Mouse (Mus musculus) megakaryocyte, adult 5-6 weeks (primary cell): ENCODE results near the gene Adipor1. TPM values are rescaled to one million over a fixed set of nuclear protein-coding genes. Genes with fewer than 3 reads are reported as not detected.

Experiments
- total RNA-seq, 2 experiments: library from RNA; stranded (forward) in 1 of 2; stranded (reverse) in 1 of 2; fragments of 153-499, 151-499 nt in 1 of 2; fragments of 221-1000, 200-1000 nt in 1 of 2; gene quantifications; 2 replicates each; pipeline versions ENCODE4 v1.2.3 to v1.2.4; 2015 to 2017

Adipor1 gene
- total RNA-seq, 2 experiments from 2014 or later, result 83.6 to 118 TPM

Other genes with a start within 250 kb of the Adipor1 start
- 137 and 168 TPM in 2 replicates for gene Chil1, start 233.2 kb upstream of the Adipor1 start, total RNA-seq (2015)
- gene Chil1, start 233.2 kb upstream of the Adipor1 start, total RNA-seq (2017), result 120 and 142 TPM in 2 replicates
- 0.09 and 0.16 TPM in 2 replicates for gene Mybph, start 221.9 kb upstream of the Adipor1 start, total RNA-seq (2015)
- gene Mybph, start 221.9 kb upstream of the Adipor1 start, total RNA-seq (2017), result not detected in 2 replicates
- gene Adora1, start 179.9 kb upstream of the Adipor1 start, total RNA-seq (2015), result not detected in 2 replicates
- gene Adora1, start 179.9 kb upstream of the Adipor1 start, total RNA-seq (2017), result not detected in 2 replicates
- gene Myog, start 125.4 kb upstream of the Adipor1 start, total RNA-seq (2015), result not detected in 2 replicates
- not detected in 2 replicates for gene Myog, start 125.4 kb upstream of the Adipor1 start, total RNA-seq (2017)
- gene Ppfia4, start 82.5 kb upstream of the Adipor1 start, total RNA-seq (2015), result 43.1 and 50.5 TPM in 2 replicates
- gene Ppfia4, start 82.5 kb upstream of the Adipor1 start, total RNA-seq (2017), result 47.0 and 55.6 TPM in 2 replicates
- 33.5 and 39.2 TPM in 2 replicates for gene Tmem183a, start 53.4 kb upstream of the Adipor1 start, total RNA-seq (2015)
- 50.4 and 55.3 TPM in 2 replicates for gene Tmem183a, start 53.4 kb upstream of the Adipor1 start, total RNA-seq (2017)
- not detected in 2 replicates for gene 4933406M09Rik, start 29.4 kb upstream of the Adipor1 start, total RNA-seq (2015)
- gene 4933406M09Rik, start 29.4 kb upstream of the Adipor1 start, total RNA-seq (2017), result not detected in 2 replicates
- gene Cyb5r1, start 9.8 kb upstream of the Adipor1 start, total RNA-seq (2015), result 54.5 and 69.7 TPM in 2 replicates
- gene Cyb5r1, start 9.8 kb upstream of the Adipor1 start, total RNA-seq (2017), result 43.8 and 46.8 TPM in 2 replicates
- gene Klhl12, start 40.2 kb downstream of the Adipor1 start, total RNA-seq (2015), result 10.0 and 10.2 TPM in 2 replicates
- 11.2 and 12.8 TPM in 2 replicates for gene Klhl12, start 40.2 kb downstream of the Adipor1 start, total RNA-seq (2017)
- gene Rabif, start 79.3 kb downstream of the Adipor1 start, total RNA-seq (2015), result 20.6 and 24.1 TPM in 2 replicates
- 16.1 and 18.6 TPM in 2 replicates for gene Rabif, start 79.3 kb downstream of the Adipor1 start, total RNA-seq (2017)
- gene Mgat4e, start 134.3 kb downstream of the Adipor1 start, total RNA-seq (2015), result not detected in 2 replicates
- gene Mgat4e, start 134.3 kb downstream of the Adipor1 start, total RNA-seq (2017), result not detected in 2 replicates
- 7.1 and 9.5 TPM in 2 replicates for gene Kdm5b, start 144.8 kb downstream of the Adipor1 start, total RNA-seq (2015)
- gene Kdm5b, start 144.8 kb downstream of the Adipor1 start, total RNA-seq (2017), result 7.1 and 10.2 TPM in 2 replicates
- gene Syt2, start 231.3 kb downstream of the Adipor1 start, total RNA-seq (2015), result not detected in 2 replicates
- not detected in 2 replicates for gene Syt2, start 231.3 kb downstream of the Adipor1 start, total RNA-seq (2017)